Mouse (Mus musculus) midbrain, embryonic 15.5 days (tissue): ENCODE measurements around the gene Plce1. TPM values are rescaled to one million over a fixed set of nuclear protein-coding genes. Genes with fewer than 3 reads are reported as not detected.
A peak's percentile ranks its signal among the peaks of the same experiment; 100 is the strongest.
"Not testable (repeated sequence)": the region's sequence is repeated elsewhere in the genome, so short reads cannot be mapped to it uniquely, and the experiment has no call there.

Experiments
- ATAC-seq: fragments of 200-750 bp; cut with Nextera tagmentation; replicated peaks from 2 replicates; pipeline ENCODE4 v1.8.0; 2017; ENCODE audit warnings: moderate TSS enrichment
- H3K27ac ChIP-seq: fragments of 300-500 bp; sonication (generic); 2 replicates; pipeline ENCODE4 v1.5.1; 2015; ENCODE audit warnings: mild to moderate bottlenecking, inconsistent platforms
- H3K27me3 ChIP-seq: fragments of 300-500 bp; sonication (generic); replicated peaks from 2 replicates; pipeline ENCODE4 v1.6.1; 2015; ENCODE audit warnings: inconsistent platforms
- H3K36me3 ChIP-seq: fragments of 300-500 bp; sonication (generic); replicated peaks from 2 replicates; pipeline ENCODE4 v1.6.1; 2015; ENCODE audit warnings: inconsistent platforms
- H3K4me1 ChIP-seq: fragments of 300-500 bp; sonication (generic); 2 replicates; pipeline ENCODE4 v1.6.1; 2015; ENCODE audit warnings: inconsistent platforms
- H3K4me2 ChIP-seq: fragments of 300-500 bp; sonication (generic); 2 replicates; pipeline ENCODE4 v1.6.1; 2015; ENCODE audit warnings: inconsistent platforms, mild to moderate bottlenecking, moderate library complexity
- H3K4me3 ChIP-seq: fragments of 300-500 bp; sonication (generic); 2 replicates; pipeline ENCODE4 v1.5.1; 2015; ENCODE audit warnings: mild to moderate bottlenecking, inconsistent platforms
- H3K9ac ChIP-seq: fragments of 300-500 bp; sonication (generic); 2 replicates; pipeline ENCODE4 v1.6.1; 2015; ENCODE audit warnings: mild to moderate bottlenecking, inconsistent platforms
- H3K9me3 ChIP-seq: fragments of 300-500 bp; sonication (generic); 2 replicates; pipeline ENCODE4 v1.6.1; 2016; ENCODE audit warnings: inconsistent platforms
- WGBS: fragments of 180-500 bp; shearing (Covaris S2); methylation state at CpG from one replicate; pipeline ENCODE4 v1.1.7; 2015; ENCODE audit warnings: mixed read lengths; 5-methylcytosine and 5-hydroxymethylcytosine counted together
- polyA plus RNA-seq: library from polyadenylated mRNA; unstranded; fragments of >200 nt; fragmentation: Nextera tagmentation; extraction: Ambion mirVana; gene quantifications from 2 replicates; pipeline ENCODE4 v1.2.1, GENCODE M21; 2015

Plce1 gene
- polyA plus RNA-seq, 1 experiment from 2014 or later, result 4.0 TPM

DNA sequence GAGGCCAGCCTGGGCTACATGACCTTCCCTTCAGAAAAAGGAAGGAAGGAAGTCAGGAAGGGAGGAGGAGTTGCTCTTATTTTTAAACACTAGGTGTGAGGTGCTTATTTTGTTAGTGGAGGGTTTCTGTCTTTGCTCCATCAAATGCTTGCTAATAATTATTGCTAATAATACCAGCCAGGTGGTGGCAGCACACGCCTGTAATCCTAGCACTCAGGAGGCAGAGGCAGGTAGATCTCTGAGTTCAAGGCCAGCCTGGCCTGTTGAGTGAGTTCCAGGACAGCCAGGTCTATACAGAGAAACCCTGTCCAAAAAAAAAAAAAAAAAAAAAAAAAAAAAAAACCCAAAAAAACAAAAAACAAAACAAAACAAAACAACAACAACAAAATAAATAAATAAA lies 81.0 kb downstream of the Plce1 start:
- H3K9ac ChIP-seq, H3K27ac ChIP-seq, H3K27me3 ChIP-seq, H3K4me2 ChIP-seq, H3K9me3 ChIP-seq, H3K4me3 ChIP-seq, ATAC-seq, H3K36me3 ChIP-seq: not testable (repeated sequence)
- 89% methylated on average over 1 of the region's 1 CpGs for WGBS
- H3K4me1 ChIP-seq, result peaks cover 13% of the 10 kb centered on the region

- Histone ChIP-seq H3K27ac (no peak overlapping the region), H3K36me3 (no peaks in the 10 kb centered on the region), H3K4me1 (peaks cover 15% of the 10 kb centered on the region), H3K27me3 (no peaks in the 10 kb centered on the region), H3K9ac (no peak overlapping the region), H3K4me3 (no peak overlapping the region), H3K4me2 (no peak overlapping the region), H3K9me3 (no peaks in the 10 kb centered on the region)
- ATAC-seq, result peak; percentile 21; the same call in 1 of the 2 replicates
Measured at GRCm38 (mm10) chr19:38566156-38566555, 85.2 kb downstream of the Plce1 start.

GRCm38 (mm10) chr19:38566752-38567151 lies 85.8 kb downstream of the Plce1 start:
- 6% methylated on average over 7 of the region's 7 CpGs for WGBS
- ATAC-seq, result peak; percentile 87
- no peaks in the 10 kb centered on the region for H3K27me3 ChIP-seq
- H3K4me2 ChIP-seq, result peak overlapping the region; percentile 38
- peak overlapping the region; percentile 24; the same call in 1 of the 2 replicates for H3K27ac ChIP-seq
- no peaks in the 10 kb centered on the region for H3K9me3 ChIP-seq
- no peak overlapping the region for H3K9ac ChIP-seq
- no peaks in the 10 kb centered on the region for H3K36me3 ChIP-seq
- no peak overlapping the region for H3K4me3 ChIP-seq
- H3K4me1 ChIP-seq, result peaks cover 15% of the 10 kb centered on the region

- no peak for ATAC-seq
- no peaks in the 10 kb centered on the region for H3K36me3 ChIP-seq
- no peaks in the 10 kb centered on the region for H3K27me3 ChIP-seq
- H3K4me3 ChIP-seq, result no peak overlapping the region
- peak overlapping the region; percentile 38; the same call in 1 of the 2 replicates for H3K4me2 ChIP-seq
- 61% methylated on average over 5 of the region's 5 CpGs for WGBS
- H3K4me1 ChIP-seq, result peaks cover 15% of the 10 kb centered on the region
- H3K9ac ChIP-seq, result no peak overlapping the region
- no peaks in the 10 kb centered on the region for H3K9me3 ChIP-seq
- no peak overlapping the region; the same call in 1 of the 2 replicates for H3K27ac ChIP-seq
Measured at GRCm38 (mm10) chr19:38567331-38567730, 86.4 kb downstream of the Plce1 start.

DNA sequence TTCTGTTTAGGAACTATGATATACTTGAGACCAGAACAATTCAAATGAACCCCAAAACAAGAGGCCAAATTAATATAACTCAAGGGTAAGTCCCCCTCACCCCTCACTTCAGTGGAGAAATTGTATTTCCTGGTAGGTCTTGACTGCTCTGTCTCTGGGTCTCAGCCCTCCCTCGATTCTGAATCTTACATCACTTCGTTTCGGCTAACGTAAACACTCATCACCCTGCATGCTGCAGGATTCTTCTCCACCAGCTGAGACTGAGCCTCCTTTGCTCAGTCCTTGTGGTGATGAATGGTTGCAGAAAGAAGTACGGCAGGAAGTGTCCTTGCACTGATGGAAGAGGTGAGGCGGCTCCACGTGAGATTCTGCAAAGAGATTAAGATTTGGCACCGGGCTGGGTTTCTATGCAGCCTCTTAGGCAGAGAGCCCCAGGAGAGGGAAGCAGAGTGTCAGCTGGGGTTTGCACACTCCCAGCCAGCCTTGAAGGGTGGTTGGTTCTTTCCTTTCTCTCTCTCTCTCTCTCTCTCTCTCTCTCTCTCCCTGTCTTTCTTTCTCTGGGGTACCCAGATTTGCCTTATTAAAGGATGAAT lies 97.7 kb downstream of the Plce1 start:
- no peak overlapping the region for H3K27ac ChIP-seq
- H3K9me3 ChIP-seq, result no peaks in the 10 kb centered on the region
- H3K4me2 ChIP-seq, result no peak overlapping the region
- 45% methylated on average over 8 of the region's 8 CpGs for WGBS
- ATAC-seq, result no peak
- H3K36me3 ChIP-seq, result no peaks in the 10 kb centered on the region
- no peak overlapping the region for H3K4me3 ChIP-seq
- no peak overlapping the region for H3K9ac ChIP-seq
- H3K4me1 ChIP-seq, result 0 out of 2 replicates have a peak, but pooled peaks cover 4% of the 10 kb centered on the region
- no peaks in the 10 kb centered on the region for H3K27me3 ChIP-seq

- ATAC-seq, result no peak
- Histone ChIP-seq H3K27ac (no peak overlapping the region), H3K36me3 (no peaks in the 10 kb centered on the region), H3K9me3 (no peaks in the 10 kb centered on the region), H3K9ac (no peak overlapping the region), H3K4me1 (0 out of 2 replicates have a peak, but pooled peaks cover 4% of the 10 kb centered on the region), H3K4me3 (no peak overlapping the region), H3K27me3 (no peaks in the 10 kb centered on the region), H3K4me2 (no peak overlapping the region)
- 97% methylated on average over 1 of the region's 1 CpGs for WGBS
Measured at GRCm38 (mm10) chr19:38582861-38583260, 102.0 kb downstream of the Plce1 start.

DNA sequence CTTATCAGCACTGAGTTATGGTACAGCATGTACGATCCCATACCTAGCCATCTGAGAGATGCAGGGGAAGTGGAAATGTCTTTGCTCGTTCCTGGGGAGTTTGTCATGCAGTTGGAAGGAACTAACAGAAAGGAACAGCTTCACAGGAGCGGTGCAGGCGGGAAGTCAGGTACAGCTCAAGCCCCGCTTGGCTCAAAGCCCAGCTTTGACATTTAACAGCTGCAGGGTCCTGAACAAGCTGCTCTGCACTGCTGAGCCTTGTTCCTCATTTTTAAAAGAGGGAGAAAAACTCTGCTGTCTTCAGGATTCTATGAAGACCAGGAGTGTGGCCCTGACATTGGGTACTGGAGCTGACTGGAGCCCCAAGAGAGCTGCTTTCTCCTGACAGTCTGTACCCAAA lies 106.7 kb downstream of the Plce1 start:
- Histone ChIP-seq H3K4me1 (no peaks in the 10 kb centered on the region), H3K36me3 (no peaks in the 10 kb centered on the region), H3K9ac (no peak overlapping the region), H3K4me2 (no peak overlapping the region), H3K4me3 (no peak overlapping the region), H3K27me3 (no peaks in the 10 kb centered on the region), H3K27ac (no peak overlapping the region), H3K9me3 (no peaks in the 10 kb centered on the region)
- ATAC-seq, result no peak
- WGBS, result 48% methylated on average over 5 of the region's 5 CpGs

GRCm38 (mm10) chr19:38589466-38589865 lies 108.6 kb downstream of the Plce1 start:
- 77% methylated on average over 5 of the region's 5 CpGs for WGBS
- H3K36me3 ChIP-seq, result no peaks in the 10 kb centered on the region
- no peak overlapping the region for H3K4me2 ChIP-seq
- no peaks in the 10 kb centered on the region for H3K4me1 ChIP-seq
- H3K27ac ChIP-seq, result no peak overlapping the region
- ATAC-seq, result no peak
- no peak overlapping the region for H3K9ac ChIP-seq
- H3K27me3 ChIP-seq, result no peaks in the 10 kb centered on the region
- H3K4me3 ChIP-seq, result no peak overlapping the region
- no peaks in the 10 kb centered on the region for H3K9me3 ChIP-seq

- Histone ChIP-seq H3K4me3 (no peak overlapping the region), H3K9me3 (no peaks in the 10 kb centered on the region), H3K27ac (no peak overlapping the region), H3K36me3 (no peaks in the 10 kb centered on the region), H3K4me2 (no peak overlapping the region), H3K4me1 (no peaks in the 10 kb centered on the region), H3K27me3 (no peaks in the 10 kb centered on the region), H3K9ac (no peak overlapping the region)
- 93% methylated on average over 8 of the region's 8 CpGs for WGBS
- ATAC-seq, result no peak
Measured at GRCm38 (mm10) chr19:38589941-38590340, 109.0 kb downstream of the Plce1 start.

DNA sequence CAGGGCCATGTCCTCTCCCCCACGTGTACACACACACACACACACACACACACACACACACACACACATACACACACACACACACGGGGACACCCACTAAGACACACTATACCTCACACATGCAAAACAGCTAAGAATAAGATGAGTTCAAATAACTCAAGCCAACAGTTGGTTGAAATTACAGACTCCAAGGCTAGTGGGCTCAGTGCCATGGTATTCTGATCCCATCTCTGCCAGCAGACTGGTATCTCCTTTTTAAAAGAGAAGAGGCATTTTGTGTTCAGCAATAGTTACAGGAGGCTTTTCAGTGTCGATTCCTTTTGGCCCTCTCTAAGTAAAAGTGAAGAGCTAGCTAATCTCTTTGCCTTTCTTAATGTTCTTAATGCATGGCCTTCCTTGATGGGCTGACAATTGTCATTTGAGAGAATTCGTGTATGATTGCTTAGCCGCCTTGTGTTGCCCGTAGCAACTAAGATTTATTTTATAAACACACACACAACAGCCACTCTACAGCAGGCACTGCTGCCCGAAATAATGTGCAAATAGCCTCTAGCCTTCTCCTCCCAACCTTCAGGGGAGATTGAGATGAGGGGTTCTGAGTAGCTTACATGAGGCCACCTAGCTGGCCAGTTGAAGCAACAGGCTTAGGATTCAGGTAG lies 111.8 kb downstream of the Plce1 start:
- Histone ChIP-seq H3K27ac (no peak overlapping the region), H3K27me3 (no peaks in the 10 kb centered on the region), H3K4me2 (no peak overlapping the region), H3K4me3 (no peak overlapping the region), H3K9me3 (no peaks in the 10 kb centered on the region), H3K36me3 (no peaks in the 10 kb centered on the region), H3K4me1 (no peaks in the 10 kb centered on the region), H3K9ac (no peak overlapping the region)
- ATAC-seq, result no peak
- 74% methylated on average over 7 of the region's 7 CpGs for WGBS

DNA sequence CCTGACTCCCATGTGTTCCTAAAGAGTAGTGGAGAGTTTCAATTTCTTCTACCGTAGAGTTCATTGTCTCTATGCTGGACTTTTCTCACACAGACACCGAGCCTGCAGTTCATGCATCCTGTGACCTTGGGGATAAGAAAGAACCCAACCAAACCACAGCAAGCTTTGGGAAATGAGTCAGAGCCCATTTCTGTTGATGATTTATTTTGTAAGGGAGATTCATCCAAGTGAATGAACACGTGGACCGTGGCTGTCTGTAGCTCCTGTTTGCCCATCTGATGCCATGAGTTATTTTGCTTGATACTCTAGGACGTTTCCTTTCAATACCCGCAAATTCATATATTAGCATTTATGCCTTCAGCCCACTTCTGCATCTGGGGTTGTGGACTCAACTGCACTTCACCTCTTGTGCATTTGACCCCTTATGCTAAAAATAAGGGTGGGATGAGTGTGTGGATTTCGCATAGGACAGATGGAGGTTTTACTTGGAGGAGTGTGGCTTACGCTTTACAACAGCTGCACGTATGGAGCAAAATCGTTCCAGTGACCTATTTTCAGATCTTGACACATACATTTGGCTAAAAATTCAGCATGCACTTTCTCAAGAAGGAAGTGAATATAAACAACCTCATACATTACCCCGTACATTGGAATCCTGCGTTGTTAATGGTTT lies 112.5 kb downstream of the Plce1 start:
- Histone ChIP-seq H3K4me2 (no peak overlapping the region), H3K9ac (no peak overlapping the region), H3K9me3 (no peaks in the 10 kb centered on the region), H3K36me3 (no peaks in the 10 kb centered on the region), H3K27ac (no peak overlapping the region), H3K4me1 (no peaks in the 10 kb centered on the region), H3K4me3 (no peak overlapping the region), H3K27me3 (no peaks in the 10 kb centered on the region)
- WGBS, result 92% methylated on average over 12 of the region's 12 CpGs
- no peak for ATAC-seq

DNA sequence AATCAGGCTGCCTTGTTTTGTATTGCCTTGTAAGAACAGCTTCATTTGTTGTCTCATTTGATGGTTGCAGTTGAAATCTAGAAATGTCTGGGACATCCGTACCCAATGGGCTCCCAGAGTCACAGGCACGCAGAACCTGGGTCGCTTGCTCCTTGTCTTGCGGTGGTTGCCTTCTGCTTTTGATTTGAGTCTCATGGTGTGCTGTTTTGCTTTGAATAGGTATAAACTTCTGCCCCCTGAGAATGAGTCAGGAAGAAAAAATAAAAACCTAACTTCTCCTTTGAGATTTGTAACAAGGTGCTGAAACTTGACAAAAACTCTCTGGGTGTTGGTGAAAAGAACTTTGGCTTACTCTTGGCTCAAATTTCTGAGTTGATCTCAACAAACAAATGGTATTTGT lies 115.2 kb downstream of the Plce1 start:
- no peaks in the 10 kb centered on the region for H3K4me1 ChIP-seq
- no peak overlapping the region for H3K27ac ChIP-seq
- H3K4me3 ChIP-seq, result no peak overlapping the region
- H3K36me3 ChIP-seq, result no peaks in the 10 kb centered on the region
- H3K4me2 ChIP-seq, result no peak overlapping the region
- H3K9me3 ChIP-seq, result no peaks in the 10 kb centered on the region
- H3K27me3 ChIP-seq, result no peaks in the 10 kb centered on the region
- WGBS, result 89% methylated on average over 4 of the region's 4 CpGs
- no peak overlapping the region for H3K9ac ChIP-seq
- ATAC-seq, result no peak

DNA sequence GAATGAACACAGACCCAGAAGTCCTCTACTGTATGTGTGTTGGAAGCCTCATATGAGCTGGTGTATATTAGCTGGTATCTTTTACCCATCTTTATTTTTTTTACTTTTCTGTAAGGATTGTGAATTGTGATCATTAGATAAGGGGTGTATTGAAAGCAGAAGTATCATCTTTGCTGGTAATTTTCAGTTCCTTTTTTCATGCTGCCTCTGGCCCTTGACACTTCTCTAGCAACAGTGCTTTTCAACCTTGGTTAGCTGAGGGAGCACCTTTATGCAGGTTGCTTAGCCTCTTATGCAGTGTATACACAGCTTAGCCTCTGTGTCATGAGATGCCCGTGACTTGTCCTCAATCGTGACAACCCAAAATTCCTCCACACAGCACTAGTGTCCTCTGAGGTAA lies 116.5 kb downstream of the Plce1 start:
- 83% methylated on average over 2 of the region's 2 CpGs for WGBS
- Histone ChIP-seq H3K27me3 (no peaks in the 10 kb centered on the region), H3K4me2 (no peak overlapping the region), H3K36me3 (no peaks in the 10 kb centered on the region), H3K9me3 (no peaks in the 10 kb centered on the region), H3K27ac (no peak overlapping the region), H3K4me1 (no peaks in the 10 kb centered on the region), H3K9ac (no peak overlapping the region), H3K4me3 (no peak overlapping the region)
- no peak for ATAC-seq
